Mouse (Mus musculus): ENCODE measurements around the gene Zfp385c.

- TF ChIP-seq CTCF (IDR thresholded peaks at IDR 0.05; ENCODE audit: extremely low read depth, insufficient read depth, low read length) (no peak), POLR2A (IDR thresholded peaks at IDR 0.05; ENCODE audit: extremely low read depth, insufficient read depth, low read length) (no peak)
These were observed 35.8 kb downstream of the Zfp385c start for GRCm38 (mm10) chr11:100656458-100656857.

Measured in cortical plate, adult 2 months (tissue).